Mouse (Mus musculus) spleen, postnatal 4 days (tissue): ENCODE results near the gene C4b.
"Not testable (repeated sequence)": the region's sequence is repeated elsewhere in the genome, so short reads cannot be mapped to it uniquely, and the experiment has no call there.

ENCODE experiments used
- DNase-seq, 2 experiments: peaks; one replicate each; pipeline ENCODE4 v3.0.0; 2022; ENCODE audit warnings: low spot score in 2 of 2

Gene C4b

GRCm38 (mm10) chr17:34743719-34744118 lies at the start of gene C4b:
TSS of gene C4b (minus strand) at chr17:34743882.
- peak in 1 of 2 experiments; percentile 53 for DNase-seq

GRCm38 (mm10) chr17:34777680-34778325 lies 34.1 kb upstream of the C4b start:
- no peak for DNase-seq

GRCm38 (mm10) chr17:34761471-34761870 lies 17.8 kb upstream of the C4b start:
- DNase-seq, result peak in 1 of 2 experiments; percentile 34

- peak in 1 of 2 experiments; percentile 49 for DNase-seq
Measured at GRCm38 (mm10) chr17:34746531-34746930, 2.8 kb upstream of the C4b start.

GRCm38 (mm10) chr17:34745166-34745565 lies 1.5 kb upstream of the C4b start:
- peak in 1 of 2 experiments; percentile 51 for DNase-seq

GRCm38 (mm10) chr17:34744611-34745010 lies 929 bp upstream of the C4b start:
- peak in 1 of 2 experiments; percentile 53 for DNase-seq

GRCm38 (mm10) chr17:34744206-34744605 lies 524 bp upstream of the C4b start:
- no peak for DNase-seq

GRCm38 (mm10) chr17:34740280-34740679 lies 3.4 kb downstream of the C4b start:
- DNase-seq, result peak in 1 of 2 experiments; percentile 51

- peak in 1 of 2 experiments; percentile 51 for DNase-seq
Measured at GRCm38 (mm10) chr17:34739708-34740107, 4.0 kb downstream of the C4b start.

GRCm38 (mm10) chr17:34737466-34737865 lies 6.2 kb downstream of the C4b start:
- not testable (repeated sequence) for DNase-seq

GRCm38 (mm10) chr17:34729779-34730553 lies 13.7 kb downstream of the C4b start:
- peak in 1 of 2 experiments; percentile 41 for DNase-seq

GRCm38 (mm10) chr17:34729155-34729554 lies 14.5 kb downstream of the C4b start:
- peak in 1 of 2 experiments; percentile 41 for DNase-seq

GRCm38 (mm10) chr17:34727887-34728286 lies 15.8 kb downstream of the C4b start:
- no peak for DNase-seq

GRCm38 (mm10) chr17:34723066-34723465 lies 20.6 kb downstream of the C4b start:
- DNase-seq, result no peak

GRCm38 (mm10) chr17:34722238-34722637 lies 21.4 kb downstream of the C4b start:
- DNase-seq, result not testable (repeated sequence)

- DNase-seq, result not testable (repeated sequence)
Measured at GRCm38 (mm10) chr17:34719886-34720285, 23.8 kb downstream of the C4b start.

GRCm38 (mm10) chr17:34717401-34717800 lies 26.3 kb downstream of the C4b start:
- no peak for DNase-seq

- DNase-seq, result no peak
Measured at GRCm38 (mm10) chr17:34716247-34716646, 27.4 kb downstream of the C4b start.

- not testable (repeated sequence) for DNase-seq
Measured at GRCm38 (mm10) chr17:34715451-34715850, 28.2 kb downstream of the C4b start.

GRCm38 (mm10) chr17:34714908-34715445 lies 28.7 kb downstream of the C4b start:
- DNase-seq, result not testable (repeated sequence)

GRCm38 (mm10) chr17:34714181-34714907 lies 29.3 kb downstream of the C4b start:
- DNase-seq, result not testable (repeated sequence)

GRCm38 (mm10) chr17:34712951-34713350 lies 30.7 kb downstream of the C4b start:
- peak; percentile 40 to 77 for DNase-seq
